Mouse (Mus musculus) embryonic fibroblast, embryonic 13.5 days (primary cell): Measurements from ENCODE around the gene Dhrs11.

Experiments used
- CTCF ChIP-seq: IDR thresholded peaks from 2 replicates; pipeline ENCODE4 v1.5.1; 2011; ENCODE audit warnings: mild to moderate bottlenecking, control low read depth, low read length, moderate library complexity, borderline replicate concordance; ENCODE audit not compliant: insufficient read depth
- POLR2A ChIP-seq: IDR thresholded peaks from 2 replicates; pipeline ENCODE4 v1.6.1; 2011; ENCODE audit warnings: low read depth, mild to moderate bottlenecking, control low read depth, low read length, moderate library complexity

DNA sequence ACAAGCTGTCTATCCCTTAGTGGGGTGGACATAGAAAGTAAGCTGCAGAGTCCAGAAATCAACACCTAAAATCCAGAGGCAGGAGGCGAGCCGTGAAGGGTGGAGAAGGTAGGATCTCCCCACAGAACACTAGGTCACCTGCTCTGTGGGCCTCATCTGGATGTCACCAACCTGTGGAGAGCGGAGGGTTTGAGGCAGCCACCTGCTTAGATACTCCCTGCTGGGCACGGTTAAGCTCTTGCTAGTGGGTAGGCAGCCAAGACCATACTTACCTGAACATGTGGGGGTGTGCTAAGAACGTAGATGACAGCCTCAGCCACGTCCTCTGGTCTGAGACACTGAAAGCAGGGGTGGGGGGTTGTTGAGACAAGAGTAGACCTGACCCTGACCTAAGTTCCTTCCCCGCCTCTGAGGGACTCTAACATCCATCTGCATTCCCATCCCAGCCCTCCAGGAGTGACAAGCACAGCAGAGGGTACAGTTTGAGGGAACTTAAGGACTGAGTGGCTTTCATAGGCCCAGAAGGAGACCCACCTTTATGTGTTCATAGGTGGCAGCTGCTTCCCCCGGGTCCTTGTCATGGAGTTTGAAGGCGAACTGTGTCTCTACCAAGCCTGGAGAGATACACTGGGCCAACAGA, 7.5 kb downstream of the Dhrs11 start:
- TF ChIP-seq CTCF = no peak
- TF ChIP-seq POLR2A = no peak
